ENCODE assay signal across 8 mouse cellular contexts in the genomic region with DNA sequence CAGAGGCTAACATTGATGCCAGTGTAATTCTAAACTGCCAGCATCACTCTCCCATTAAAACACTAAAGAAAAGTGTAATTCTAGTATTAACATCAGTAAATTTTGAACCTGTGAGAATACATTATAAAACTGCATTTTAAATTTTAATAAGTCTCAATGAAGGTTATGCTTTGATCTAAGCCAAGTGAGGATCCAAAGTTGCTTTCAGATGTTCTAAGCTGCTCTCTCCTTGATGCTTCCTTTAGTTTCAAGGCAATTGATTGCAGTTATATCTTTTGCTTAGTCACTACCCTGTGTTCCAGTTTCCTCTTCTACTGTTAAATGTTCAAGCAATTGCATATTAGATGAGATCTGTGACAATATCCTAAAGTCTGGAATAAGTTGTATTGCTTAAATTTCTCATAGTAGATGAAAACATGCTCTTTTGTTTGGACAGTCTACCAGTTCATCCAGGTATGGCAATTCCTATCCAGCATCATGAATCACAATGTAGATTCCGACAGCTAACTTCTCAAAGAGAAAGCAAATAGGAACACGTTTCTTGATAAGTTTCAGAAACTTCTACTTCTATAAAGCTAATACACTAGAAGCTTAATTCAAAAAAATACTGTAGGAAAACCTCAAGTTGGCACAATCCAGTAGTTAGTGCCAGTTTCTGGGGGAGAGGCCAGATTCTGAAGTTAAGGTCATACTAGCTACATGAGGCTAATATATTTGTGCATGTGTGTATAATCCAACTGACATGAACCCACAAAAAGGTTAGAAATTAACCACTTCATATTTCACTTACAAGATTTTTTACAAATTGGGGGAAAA. TPM values are rescaled to one million over a fixed set of nuclear protein-coding genes. Genes with fewer than 3 reads are reported as not detected.
DNase-seq lines count a peak whose midpoint lies in the region; ATAC-seq and TF ChIP-seq lines count a peak whose summit lies in the region.

No protein-coding gene starts in this region.

- no peak for ATAC-seq in heart, embryonic 15.5 days (replicated peaks; ENCODE audit: insufficient number of reproducible peaks, insufficient read depth, low FRiP score, low read depth)
- ATAC-seq in forebrain, embryonic 14.5 days, result no peak
- no peak for ATAC-seq in CD4-positive, CD25-positive, alpha-beta regulatory T cell, adult 4 months

- H3K4me1 ChIP-seq in heart, embryonic 15.5 days (replicated peaks), result peaks cover 39% of the 10 kb centered on the region
- H3K4me1 ChIP-seq in MEL (ENCODE audit: control insufficient read depth in 1 of 2, insufficient read depth in 2 of 2, low read length in 2 of 2), result no peaks in the 10 kb centered on the region; a peak in 1 of 4 replicates
- peaks cover 28% of the 10 kb centered on the region for H3K4me1 ChIP-seq in forebrain, embryonic 14.5 days (ENCODE audit: control insufficient read depth, insufficient read depth, low read length)

- H3K4me2 ChIP-seq in heart, embryonic 15.5 days, result peak overlapping the region; percentile 73
- peak overlapping the region; percentile 83 for H3K4me2 ChIP-seq in forebrain, embryonic 14.5 days (ENCODE audit: low read length)

- peak overlapping the region; percentile 54 for H3K4me3 ChIP-seq in heart, embryonic 15.5 days
- peak overlapping the region in 1 of 2 experiments; percentile 4 for H3K4me3 ChIP-seq in MEL (ENCODE audit: control insufficient read depth in 1 of 2, insufficient read depth in 1 of 2, low read depth in 2 of 2, low read length in 2 of 2)
- peak overlapping the region; percentile 46 for H3K4me3 ChIP-seq in forebrain, embryonic 14.5 days (ENCODE audit: low read depth, low read length)
- peak overlapping the region; percentile 41 for H3K4me3 ChIP-seq in macrophage (ENCODE audit: inconsistent target)

- TF ChIP-seq EP300 in MEL (IDR thresholded peaks at IDR 0.05; ENCODE audit: low read depth in 1 of 2, low read length in 2 of 2), result no peak

- peaks cover 6% of the 10 kb centered on the region; the same call in 1 of the 2 replicates for H3K79me2 ChIP-seq in MEL (ENCODE audit: control insufficient read depth, insufficient read depth, low read length, poor library complexity)
- H3K79me2 ChIP-seq in macrophage (ENCODE audit: inconsistent target), result peaks cover 18% of the 10 kb centered on the region; the same call in 1 of the 2 replicates

- no peak for DNase-seq in heart, postnatal 4 days
- peak; percentile 85 for DNase-seq in MEL (ENCODE audit: low read depth, low spot score)
- DNase-seq in forebrain, embryonic 14.5 days (ENCODE audit: low spot score), result no peak
- no peak for DNase-seq in layer of hippocampus, adult 9-11 months
- DNase-seq in layer of hippocampus, postnatal 36 days, result no peak

- no peaks in the 10 kb centered on the region for H3K9me3 ChIP-seq in heart, embryonic 15.5 days (replicated peaks)
- H3K9me3 ChIP-seq in MEL (replicated peaks; ENCODE audit: insufficient read depth, low read length), result no peaks in the 10 kb centered on the region
- H3K9me3 ChIP-seq in forebrain, embryonic 14.5 days (replicated peaks; ENCODE audit: control insufficient read depth, low read length), result no peaks in the 10 kb centered on the region

- peak overlapping the region; percentile 58 for H3K9ac ChIP-seq in heart, embryonic 15.5 days
- peak overlapping the region; percentile 99 for H3K9ac ChIP-seq in MEL (ENCODE audit: control insufficient read depth, low read depth, low read length, poor library complexity, severe bottlenecking)
- H3K9ac ChIP-seq in forebrain, embryonic 14.5 days (ENCODE audit: low read length), result peak overlapping the region; percentile 84

- no peak for TF ChIP-seq RAD21 in MEL (IDR thresholded peaks at IDR 0.05; ENCODE audit: low read depth, low read length)

- TF ChIP-seq CTCF in MEL (IDR thresholded peaks at IDR 0.05 in 2 of 3, conservative IDR thresholded peaks at IDR 0.05 in 1 of 3; ENCODE audit: control insufficient read depth in 1 of 3, insufficient read depth in 1 of 3, low read depth in 2 of 3, low read length in 3 of 3, poor library complexity in 1 of 3, severe bottlenecking in 1 of 3), result no peak

- H3K36me3 ChIP-seq in heart, embryonic 15.5 days, result no peaks in the 10 kb centered on the region
- H3K36me3 ChIP-seq in MEL (ENCODE audit: control insufficient read depth in 1 of 2, insufficient read depth in 2 of 2, low read length in 2 of 2), result peaks cover 0 to 24% of the 10 kb centered on the region in 2 experiments; a peak in 2 of 4 replicates
- no peaks in the 10 kb centered on the region for H3K36me3 ChIP-seq in forebrain, embryonic 14.5 days (ENCODE audit: control insufficient read depth, insufficient read depth, low read length)
- H3K36me3 ChIP-seq in macrophage (ENCODE audit: inconsistent target), result no peaks in the 10 kb centered on the region

- 41% methylated on average over 2 of the region's 2 CpGs for WGBS in heart, embryonic 15.5 days
- WGBS in forebrain, embryonic 14.5 days, result 34% methylated on average over 2 of the region's 2 CpGs
- 40% methylated on average over 2 of the region's 2 CpGs for WGBS in macrophage (ENCODE audit: missing documents)

- TF ChIP-seq POLR2A in MEL (IDR thresholded peaks at IDR 0.05; ENCODE audit: control insufficient read depth in 1 of 2, insufficient read depth in 1 of 2, low read depth in 1 of 2, low read length in 2 of 2, poor library complexity in 1 of 2), result no peak

- no peaks in the 10 kb centered on the region for H3K27me3 ChIP-seq in heart, embryonic 15.5 days
- no peaks in the 10 kb centered on the region for H3K27me3 ChIP-seq in MEL (ENCODE audit: control insufficient read depth in 1 of 2, insufficient read depth in 2 of 2, low read length in 2 of 2)
- no peaks in the 10 kb centered on the region for H3K27me3 ChIP-seq in forebrain, embryonic 14.5 days (replicated peaks; ENCODE audit: control insufficient read depth, insufficient read depth, low read length)

- H3K27ac ChIP-seq in heart, embryonic 15.5 days, result peak overlapping the region; percentile 97
- H3K27ac ChIP-seq in MEL (ENCODE audit: control insufficient read depth, low read depth, low read length) (peak overlapping the region; percentile 98), macrophage (peak overlapping the region; percentile 75)
- H3K27ac ChIP-seq in forebrain, embryonic 14.5 days (ENCODE audit: low read depth, low read length), result peak overlapping the region; percentile 93

RNA-seq across cellular contexts. Expression of a gene that starts 1.2 kb away (rescaled TPM):
- 4.3 and 4.6 TPM in 2 replicates for polyA plus RNA-seq in heart, embryonic 15.5 days (2015; fragmentation: Nextera tagmentation; extraction: Ambion mirVana)
- total RNA-seq in heart, postnatal 4 days (2021), result 100 to 1,000 TPM; 624 to 645 TPM
- total RNA-seq in MEL (2012; rRNA removed), result 2,580 and 3,348 TPM in 2 replicates
- polyA plus RNA-seq in MEL (2012; ENCODE audit: insufficient read depth in 1 of 2, insufficient read length in 2 of 2, low read depth in 1 of 2, low replicate concordance in 2 of 2, missing spikeins in 1 of 2), result 10 to 100 TPM in 1 of 2 experiments, not detected in 1; 14.7 TPM
- polyA plus RNA-seq in forebrain, embryonic 14.5 days (2014; fragmentation: Nextera tagmentation; extraction: Ambion mirVana), result 2.3 and 4.3 TPM in 2 replicates
- total RNA-seq in macrophage (2018; cell fraction: chromatin; rRNA removed), result 10 to 100 TPM in 17 of 26 experiments, 1 to 10 TPM in 9; 3.7 to 73.8 (median 11.9) TPM
- 100 to 1,000 TPM in 1 of 26 experiments, 10 to 100 TPM in 25; 17.9 to 110 (median 36.8) TPM for total RNA-seq in macrophage (2018; cell fraction: cytosol; rRNA removed)
- total RNA-seq in macrophage (2018; cell fraction: nucleus; rRNA removed), result 10 to 100 TPM in 23 of 26 experiments, 1 to 10 TPM in 3; 3.5 to 63.4 (median 21.2) TPM
- polyA plus RNA-seq in macrophage (2018), result 0.65 to 7.9 TPM (median 2.9 TPM) in 3 replicates
- polyA plus RNA-seq in CD4-positive, CD25-positive, alpha-beta regulatory T cell, adult 4 months (2017; shearing (Covaris generic)), result 1 to 10 TPM; 8.0 to 8.6 TPM
- total RNA-seq in layer of hippocampus, postnatal 36 days (2021), result 10 to 100 TPM; 74.7 to 86.4 TPM

RNA-seq across cellular contexts. Expression of a gene that starts 1.4 kb away (rescaled TPM):
- 33.7 and 35.5 TPM in 2 replicates for polyA plus RNA-seq in heart, embryonic 15.5 days (2015; fragmentation: Nextera tagmentation; extraction: Ambion mirVana)
- 10 to 100 TPM; 77.0 to 85.3 TPM for total RNA-seq in heart, postnatal 4 days (2021)
- total RNA-seq in MEL (2012; rRNA removed), result 560 and 662 TPM in 2 replicates
- polyA plus RNA-seq in MEL (2012; ENCODE audit: insufficient read depth in 1 of 2, insufficient read length in 2 of 2, low read depth in 1 of 2, low replicate concordance in 2 of 2, missing spikeins in 1 of 2) (1 to 10 TPM in 1 of 2 experiments, not detected in 1; 3.3 TPM), macrophage (2018) (0.70 to 2.0 TPM (median 0.90 TPM) in 3 replicates)
- 65.4 and 105 TPM in 2 replicates for polyA plus RNA-seq in forebrain, embryonic 14.5 days (2014; fragmentation: Nextera tagmentation; extraction: Ambion mirVana)
- total RNA-seq in macrophage (2018; cell fraction: chromatin; rRNA removed), result 10 to 100 TPM in 1 of 26 experiments, 1 to 10 TPM in 10, not detected in 15; 1.3 to 11.1 (median 3.0) TPM
- 10 to 100 TPM in 10 of 26 experiments, 1 to 10 TPM in 16; 2.5 to 16.9 (median 7.4) TPM for total RNA-seq in macrophage (2018; cell fraction: cytosol; rRNA removed)
- total RNA-seq in macrophage (2018; cell fraction: nucleus; rRNA removed), result 10 to 100 TPM in 1 of 26 experiments, 1 to 10 TPM in 19, not detected in 6; 1.4 to 10.2 (median 2.5) TPM
- 10 to 100 TPM; 12.3 to 17.6 TPM for polyA plus RNA-seq in CD4-positive, CD25-positive, alpha-beta regulatory T cell, adult 4 months (2017; shearing (Covaris generic))
- total RNA-seq in layer of hippocampus, postnatal 36 days (2021), result 1 to 10 TPM; 5.6 to 6.4 TPM

RNA-seq across cellular contexts. Expression of a gene that starts 1.6 kb away (rescaled TPM):
- polyA plus RNA-seq in heart, embryonic 15.5 days (2015; fragmentation: Nextera tagmentation; extraction: Ambion mirVana), result 0.97 and 1.5 TPM in 2 replicates
- 100 to 1,000 TPM; 278 to 296 TPM for total RNA-seq in heart, postnatal 4 days (2021)
- total RNA-seq in MEL (2012; rRNA removed), result 1,093 and 1,255 TPM in 2 replicates
- polyA plus RNA-seq in MEL (2012; ENCODE audit: insufficient read depth in 1 of 2, insufficient read length in 2 of 2, low read depth in 1 of 2, low replicate concordance in 2 of 2, missing spikeins in 1 of 2) (1 to 10 TPM in 1 of 2 experiments, not detected in 1; 2.2 TPM), macrophage (2018) (not detected in 3 replicates)
- 1.2 and 3.9 TPM in 2 replicates for polyA plus RNA-seq in forebrain, embryonic 14.5 days (2014; fragmentation: Nextera tagmentation; extraction: Ambion mirVana)
- total RNA-seq in macrophage (2018; cell fraction: chromatin; rRNA removed), result 10 to 100 TPM in 1 of 26 experiments, 1 to 10 TPM in 7, not detected in 18; 2.5 to 14.3 (median 4.4) TPM
- total RNA-seq in macrophage (2018; cell fraction: cytosol; rRNA removed), result 10 to 100 TPM in 14 of 26 experiments, 1 to 10 TPM in 12; 2.2 to 37.9 (median 12.3) TPM
- total RNA-seq in macrophage (2018; cell fraction: nucleus; rRNA removed), result 10 to 100 TPM in 1 of 26 experiments, 1 to 10 TPM in 19, not detected in 6; 2.0 to 18.2 (median 3.3) TPM
- polyA plus RNA-seq in CD4-positive, CD25-positive, alpha-beta regulatory T cell, adult 4 months (2017; shearing (Covaris generic)), result not detected
- total RNA-seq in layer of hippocampus, postnatal 36 days (2021), result 10 to 100 TPM; 30.2 to 30.9 TPM

RNA-seq across cellular contexts. Expression of a gene that starts 1.8 kb away (rescaled TPM):
- polyA plus RNA-seq in heart, embryonic 15.5 days (2015; fragmentation: Nextera tagmentation; extraction: Ambion mirVana), result 1.2 and 1.6 TPM in 2 replicates
- 10 to 100 TPM; 62.5 to 79.1 TPM for total RNA-seq in heart, postnatal 4 days (2021)
- total RNA-seq in MEL (2012; rRNA removed), result 924 and 1,082 TPM in 2 replicates
- polyA plus RNA-seq in MEL (2012; ENCODE audit: insufficient read depth in 1 of 2, insufficient read length in 2 of 2, low read depth in 1 of 2, low replicate concordance in 2 of 2, missing spikeins in 1 of 2) (under 1 TPM in 1 of 2 experiments, not detected in 1; 0.14 TPM), macrophage (2018) (not detected in 3 replicates)
- polyA plus RNA-seq in forebrain, embryonic 14.5 days (2014; fragmentation: Nextera tagmentation; extraction: Ambion mirVana), result 2.2 and 3.2 TPM in 2 replicates
- 10 to 100 TPM in 13 of 26 experiments, 1 to 10 TPM in 9, not detected in 4; 1.7 to 29.9 (median 13.5) TPM for total RNA-seq in macrophage (2018; cell fraction: chromatin; rRNA removed)
- 10 to 100 TPM in 8 of 26 experiments, 1 to 10 TPM in 18; 1.8 to 22.0 (median 5.7) TPM for total RNA-seq in macrophage (2018; cell fraction: cytosol; rRNA removed)
- total RNA-seq in macrophage (2018; cell fraction: nucleus; rRNA removed), result 10 to 100 TPM in 6 of 26 experiments, 1 to 10 TPM in 16, not detected in 4; 2.3 to 19.6 (median 6.7) TPM
- under 1 TPM in 1 of 2 experiments, not detected in 1; 0.96 TPM for polyA plus RNA-seq in CD4-positive, CD25-positive, alpha-beta regulatory T cell, adult 4 months (2017; shearing (Covaris generic))
- 1 to 10 TPM; 5.2 to 9.9 TPM for total RNA-seq in layer of hippocampus, postnatal 36 days (2021)

RNA-seq across cellular contexts. Expression of a gene that starts 3.1 kb away (rescaled TPM):
- polyA plus RNA-seq in heart, embryonic 15.5 days (2015; fragmentation: Nextera tagmentation; extraction: Ambion mirVana), result 2.0 and 2.2 TPM in 2 replicates
- 10 to 100 TPM; 52.4 to 58.7 TPM for total RNA-seq in heart, postnatal 4 days (2021)
- total RNA-seq in MEL (2012; rRNA removed), result 150 and 212 TPM in 2 replicates
- polyA plus RNA-seq in MEL (2012; ENCODE audit: insufficient read depth in 1 of 2, insufficient read length in 2 of 2, low read depth in 1 of 2, low replicate concordance in 2 of 2, missing spikeins in 1 of 2) (1 to 10 TPM in 1 of 2 experiments, not detected in 1; 1.4 TPM), macrophage (2018) (0.13 to 1.1 TPM in 2 of 3 replicates, not detected in the other)
- 5.8 and 5.9 TPM in 2 replicates for polyA plus RNA-seq in forebrain, embryonic 14.5 days (2014; fragmentation: Nextera tagmentation; extraction: Ambion mirVana)
- total RNA-seq in macrophage (2018; cell fraction: chromatin; rRNA removed), result 10 to 100 TPM in 4 of 26 experiments, 1 to 10 TPM in 21, not detected in 1; 1.6 to 20.7 (median 7.1) TPM
- 1 to 10 TPM in 25 of 26 experiments, under 1 TPM in 1; 0.99 to 9.3 (median 2.9) TPM for total RNA-seq in macrophage (2018; cell fraction: cytosol; rRNA removed)
- total RNA-seq in macrophage (2018; cell fraction: nucleus; rRNA removed), result 10 to 100 TPM in 5 of 26 experiments, 1 to 10 TPM in 21; 1.2 to 23.8 (median 4.6) TPM
- not detected for polyA plus RNA-seq in CD4-positive, CD25-positive, alpha-beta regulatory T cell, adult 4 months (2017; shearing (Covaris generic))
- 10 to 100 TPM; 12.8 to 15.5 TPM for total RNA-seq in layer of hippocampus, postnatal 36 days (2021)
